Mouse (Mus musculus) ES-Bruce4 (cell line): Measurements from ENCODE around the gene Actr5. TPM values are rescaled to one million over a fixed set of nuclear protein-coding genes. Genes with fewer than 3 reads are reported as not detected.

ENCODE experiments used
- H3K27ac ChIP-seq: 2 replicates; pipeline ENCODE4 v1.5.1; 2012; ENCODE audit warnings: low read length, inconsistent platforms; ENCODE audit not compliant: insufficient read depth
- H3K27me3 ChIP-seq: 2 replicates; pipeline ENCODE4 v1.6.1; 2012; ENCODE audit warnings: mild to moderate bottlenecking, low read length, inconsistent platforms; ENCODE audit not compliant: control insufficient read depth, poor library complexity, insufficient read depth, severe bottlenecking
- H3K36me3 ChIP-seq: 2 replicates; pipeline ENCODE4 v1.6.1; 2012; ENCODE audit warnings: inconsistent platforms, mild to moderate bottlenecking, low read length, moderate library complexity; ENCODE audit not compliant: control insufficient read depth, poor library complexity, insufficient read depth, severe bottlenecking
- H3K4me1 ChIP-seq: one replicate; pipeline ENCODE4 v1.8.1; 2011; ENCODE audit warnings: low read length; ENCODE audit not compliant: control insufficient read depth, insufficient read depth
- H3K4me3 ChIP-seq: 2 replicates; pipeline ENCODE4 v1.5.1; 2011; ENCODE audit warnings: low read depth, mild to moderate bottlenecking, low read length
- H3K9ac ChIP-seq: 2 replicates; pipeline ENCODE4 v1.6.1; 2012; ENCODE audit warnings: low read depth, mild to moderate bottlenecking, inconsistent platforms; ENCODE audit not compliant: poor library complexity, severe bottlenecking
- H3K9me3 ChIP-seq: replicated peaks from 2 replicates; pipeline ENCODE4 v1.6.1; 2012; ENCODE audit warnings: mild to moderate bottlenecking, low read length, inconsistent platforms; ENCODE audit not compliant: control insufficient read depth, poor library complexity, insufficient read depth, severe bottlenecking
- CTCF ChIP-seq: IDR thresholded peaks from one replicate; pipeline ENCODE4 v1.8.1; 2011; ENCODE audit warnings: low read depth, low read length
- EP300 ChIP-seq: IDR thresholded peaks from 2 replicates; pipeline ENCODE4 v1.6.1; 2011; ENCODE audit warnings: low read depth, low read length; ENCODE audit not compliant: insufficient read depth
- POLR2A ChIP-seq: IDR thresholded peaks from one replicate; pipeline ENCODE4 v1.8.1; 2011; ENCODE audit warnings: low read length; ENCODE audit not compliant: insufficient read depth
- polyA plus RNA-seq: library from polyadenylated mRNA; stranded (reverse); fragments of >200 nt; gene quantifications from 2 replicates; pipeline ENCODE4 v1.2.4, GENCODE M21; 2011; ENCODE audit warnings: low read depth; ENCODE audit not compliant: missing spikeins, insufficient read depth, insufficient read length

The Actr5 gene
- polyA plus RNA-seq, 1 experiment: 12.8 TPM

DNA sequence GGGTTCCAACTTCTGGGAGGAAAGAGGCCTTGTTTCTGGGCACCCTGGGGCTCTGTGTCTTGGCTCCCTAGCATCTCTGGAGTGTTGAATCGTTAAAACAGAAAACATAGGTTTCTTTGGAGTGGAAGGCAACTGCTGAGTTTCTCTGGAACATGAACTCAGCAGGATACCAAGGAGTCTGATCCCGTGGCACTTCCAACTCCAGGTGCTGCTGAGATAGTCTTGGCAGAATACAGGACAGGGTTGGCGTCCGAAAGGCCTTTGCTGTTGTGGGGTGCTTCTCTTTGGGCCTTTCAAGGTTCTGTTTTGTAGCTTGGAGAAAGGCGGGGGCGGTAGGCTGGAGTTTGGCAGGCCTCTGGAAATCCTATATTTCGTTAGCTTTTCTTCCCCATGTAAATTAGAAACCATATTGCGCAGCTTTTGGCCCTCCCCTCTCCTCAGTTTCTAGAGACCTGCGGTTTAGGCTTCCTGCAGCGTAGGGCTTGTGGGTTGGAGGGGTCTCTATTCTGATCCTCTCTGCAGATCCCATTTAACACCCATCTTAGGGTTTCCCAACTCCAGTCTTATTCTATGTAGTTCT, 11.9 kb upstream of the Actr5 start:
- no peaks in the 10 kb centered on the region for H3K4me1 ChIP-seq
- H3K27ac ChIP-seq: no peak overlapping the region
- H3K9ac ChIP-seq: no peak overlapping the region
- no peaks in the 10 kb centered on the region for H3K9me3 ChIP-seq
- no peak overlapping the region for H3K4me3 ChIP-seq
- H3K27me3 ChIP-seq: peaks cover 24% of the 10 kb centered on the region
- TF ChIP-seq EP300 (no peak), CTCF (no peak), POLR2A (no peak)
- no peaks in the 10 kb centered on the region for H3K36me3 ChIP-seq

DNA sequence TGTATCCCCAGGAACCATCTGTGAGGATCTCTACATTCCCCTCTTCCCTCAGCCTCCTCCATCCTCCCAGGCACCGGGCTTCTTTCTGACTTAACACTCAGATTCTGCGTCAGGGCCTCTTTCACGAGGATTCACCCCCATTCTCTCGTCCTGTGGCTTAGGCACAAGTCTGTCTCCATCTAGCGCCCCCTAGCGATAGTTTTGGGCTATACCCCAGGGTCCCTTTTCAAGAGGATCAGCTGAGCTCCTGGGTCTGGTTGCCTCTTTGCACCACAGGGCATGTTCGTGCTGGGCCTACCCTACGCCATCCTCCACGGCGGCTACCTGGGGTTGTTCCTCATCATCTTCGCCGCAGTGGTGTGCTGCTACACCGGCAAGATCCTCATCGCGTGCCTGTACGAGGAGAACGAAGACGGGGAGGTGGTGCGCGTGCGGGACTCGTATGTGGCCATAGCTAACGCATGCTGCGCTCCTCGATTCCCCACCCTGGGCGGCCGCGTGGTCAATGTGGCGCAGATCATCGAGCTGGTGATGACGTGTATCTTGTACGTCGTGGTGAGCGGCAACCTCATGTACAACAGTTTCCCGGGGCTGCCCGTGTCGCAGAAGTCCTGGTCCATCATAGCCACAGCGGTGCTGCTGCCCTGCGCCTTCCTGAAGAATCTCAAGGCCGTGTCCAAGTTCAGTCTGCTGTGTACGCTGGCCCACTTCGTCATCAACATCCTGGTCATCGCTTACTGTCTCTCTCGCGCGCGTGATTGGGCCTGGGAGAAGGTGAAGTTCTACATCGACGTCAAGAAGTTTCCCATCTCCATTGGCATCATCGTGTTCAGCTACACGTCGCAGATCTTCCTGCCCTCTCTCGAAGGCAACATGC, 10.9 kb upstream of the Actr5 start:
- no peaks in the 10 kb centered on the region for H3K4me1 ChIP-seq
- peak overlapping the region; percentile 34 for H3K4me3 ChIP-seq
- no peaks in the 10 kb centered on the region for H3K9me3 ChIP-seq
- H3K27me3 ChIP-seq: peaks cover 22% of the 10 kb centered on the region
- no peak overlapping the region for H3K9ac ChIP-seq
- H3K36me3 ChIP-seq: no peaks in the 10 kb centered on the region
- H3K27ac ChIP-seq: no peak overlapping the region
- TF ChIP-seq CTCF: peak; percentile 77
- no peak for TF ChIP-seq POLR2A

DNA sequence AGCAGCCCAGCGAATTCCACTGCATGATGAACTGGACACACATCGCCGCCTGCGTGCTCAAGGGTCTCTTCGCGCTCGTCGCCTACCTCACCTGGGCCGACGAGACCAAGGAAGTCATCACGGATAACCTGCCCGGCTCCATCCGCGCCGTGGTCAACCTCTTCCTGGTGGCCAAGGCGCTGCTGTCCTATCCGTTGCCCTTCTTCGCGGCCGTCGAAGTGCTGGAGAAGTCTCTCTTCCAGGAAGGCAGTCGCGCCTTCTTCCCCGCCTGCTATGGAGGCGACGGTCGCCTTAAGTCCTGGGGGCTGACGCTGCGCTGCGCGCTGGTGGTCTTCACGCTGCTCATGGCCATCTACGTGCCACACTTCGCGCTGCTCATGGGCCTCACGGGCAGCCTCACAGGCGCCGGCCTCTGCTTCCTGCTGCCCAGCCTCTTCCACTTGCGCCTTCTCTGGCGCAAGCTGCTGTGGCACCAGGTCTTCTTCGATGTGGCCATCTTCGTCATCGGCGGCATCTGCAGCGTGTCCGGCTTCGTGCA, 10.2 kb upstream of the Actr5 start:
- H3K9ac ChIP-seq: no peak overlapping the region
- H3K4me1 ChIP-seq: no peaks in the 10 kb centered on the region
- H3K4me3 ChIP-seq: peak overlapping the region; percentile 34
- no peaks in the 10 kb centered on the region for H3K36me3 ChIP-seq
- no peaks in the 10 kb centered on the region for H3K9me3 ChIP-seq
- H3K27ac ChIP-seq: no peak overlapping the region
- TF ChIP-seq POLR2A (no peak), EP300 (no peak), CTCF (no peak)
- peaks cover 22% of the 10 kb centered on the region for H3K27me3 ChIP-seq

DNA sequence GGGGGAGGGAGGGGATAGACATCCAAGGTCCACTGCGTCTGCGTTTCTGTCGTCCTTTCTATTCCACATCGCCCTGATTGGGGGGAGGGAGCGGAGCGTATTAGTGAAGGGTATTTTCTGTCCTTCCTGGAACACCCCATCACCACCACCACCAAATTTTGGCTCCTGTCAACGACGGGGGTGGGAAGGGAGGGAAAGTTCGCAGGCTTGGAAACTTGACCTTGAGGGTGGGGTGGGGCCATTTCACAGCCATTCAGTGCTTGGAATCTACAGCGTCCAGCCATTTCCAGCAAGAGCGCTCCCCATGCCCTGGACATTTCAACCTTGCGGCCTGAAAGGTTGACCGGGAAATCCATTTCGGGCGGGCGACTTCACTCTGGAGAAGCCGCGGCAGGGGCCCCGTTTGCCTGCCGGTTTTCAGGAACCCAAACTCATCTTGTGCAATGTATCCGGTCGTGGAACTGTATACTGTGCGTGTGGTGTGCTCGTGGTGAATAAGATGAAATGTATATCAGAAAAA, 9.5 kb upstream of the Actr5 start:
- peaks cover 20% of the 10 kb centered on the region for H3K27me3 ChIP-seq
- H3K4me1 ChIP-seq: no peaks in the 10 kb centered on the region
- H3K9me3 ChIP-seq: no peaks in the 10 kb centered on the region
- H3K4me3 ChIP-seq: no peak overlapping the region; the same call in 1 of the 2 replicates
- H3K27ac ChIP-seq: no peak overlapping the region
- H3K36me3 ChIP-seq: no peaks in the 10 kb centered on the region
- TF ChIP-seq POLR2A: no peak
- no peak for TF ChIP-seq EP300
- no peak for TF ChIP-seq CTCF
- no peak overlapping the region for H3K9ac ChIP-seq

DNA sequence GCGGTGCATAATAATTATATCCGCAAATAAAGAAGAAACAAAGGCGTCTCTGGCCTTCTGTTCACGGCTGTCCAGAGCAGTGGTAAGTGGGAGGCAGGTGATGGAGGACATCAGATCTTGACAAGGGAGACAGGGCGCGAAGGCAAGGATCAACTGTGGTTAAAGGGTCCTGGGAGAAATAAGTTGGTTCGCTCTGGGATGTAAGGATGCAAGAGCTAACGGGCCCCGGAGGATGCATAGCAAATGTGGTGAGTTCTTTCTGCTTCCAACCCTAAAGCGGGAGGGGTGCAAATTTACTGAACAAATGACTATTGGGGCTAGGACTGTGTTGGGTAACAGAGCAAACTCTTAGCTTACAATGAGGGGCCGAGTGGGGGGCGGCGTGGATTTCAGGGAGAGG, 9.0 kb upstream of the Actr5 start:
- H3K27ac ChIP-seq: no peak overlapping the region
- H3K27me3 ChIP-seq: peaks cover 15% of the 10 kb centered on the region
- no peaks in the 10 kb centered on the region for H3K36me3 ChIP-seq
- H3K9ac ChIP-seq: no peak overlapping the region
- no peak for TF ChIP-seq CTCF
- no peak for TF ChIP-seq EP300
- TF ChIP-seq POLR2A: no peak
- no peaks in the 10 kb centered on the region for H3K9me3 ChIP-seq
- no peaks in the 10 kb centered on the region for H3K4me1 ChIP-seq
- H3K4me3 ChIP-seq: no peak overlapping the region

DNA sequence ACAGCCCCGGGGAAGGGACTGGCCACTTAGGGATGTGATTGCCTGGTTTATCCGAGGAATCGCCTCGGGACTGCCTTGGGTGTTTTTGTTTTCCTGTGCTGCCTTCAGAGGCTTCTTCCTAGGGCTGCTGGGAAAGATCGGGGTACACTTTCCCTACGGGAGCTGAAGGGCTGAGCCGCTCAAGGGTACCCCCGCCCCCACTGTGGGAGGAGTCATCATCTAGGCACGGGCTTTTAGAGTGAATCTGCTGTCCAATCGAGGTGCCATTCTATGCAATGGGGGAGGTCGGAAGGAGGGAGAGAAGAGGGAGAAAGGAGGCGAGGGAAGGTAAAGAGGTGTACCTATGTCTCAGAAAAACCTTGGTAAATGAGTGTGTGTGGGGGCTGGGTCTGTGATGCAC, 8.4 kb upstream of the Actr5 start:
- H3K4me1 ChIP-seq: no peaks in the 10 kb centered on the region
- H3K4me3 ChIP-seq: no peak overlapping the region
- H3K9me3 ChIP-seq: no peaks in the 10 kb centered on the region
- H3K9ac ChIP-seq: no peak overlapping the region
- H3K36me3 ChIP-seq: no peaks in the 10 kb centered on the region
- TF ChIP-seq CTCF (no peak), EP300 (no peak), POLR2A (no peak)
- H3K27ac ChIP-seq: no peak overlapping the region
- H3K27me3 ChIP-seq: peaks cover 10% of the 10 kb centered on the region; the same call in 1 of the 2 replicates
